Mouse (Mus musculus): Measurements from ENCODE around the gene Slc7a5. TPM values are rescaled to one million over a fixed set of nuclear protein-coding genes. Genes with fewer than 3 reads are reported as not detected.

The Slc7a5 gene
- polyA plus RNA-seq (2014; fragmentation: Nextera tagmentation; extraction: Ambion mirVana), result 18.7 and 18.8 TPM in 2 replicates

- ATAC-seq (ENCODE audit: insufficient number of reproducible peaks, insufficient read depth, low FRiP score, low read depth), result peak; percentile 88
- Histone ChIP-seq H3K4me2 (ENCODE audit: low read length) (peak within 1 kb of the TSS; percentile 100), H3K9me3 (ENCODE audit: control insufficient read depth, low read length) (no peaks in the 10 kb centered on the region), H3K4me1 (ENCODE audit: control insufficient read depth in 2 of 2, insufficient read depth in 2 of 2, low read length in 2 of 2) (peaks cover 11 to 26% of the 10 kb centered on the region in 2 experiments), H3K36me3 (ENCODE audit: control insufficient read depth, insufficient read depth, low read length) (no peaks in the 10 kb centered on the region), H3K4me3 (ENCODE audit: control insufficient read depth in 1 of 2, insufficient read depth in 1 of 2, low read depth in 1 of 2, low read length in 2 of 2) (peak within 1 kb of the TSS; percentile 69 to 83), H3K27me3 (ENCODE audit: control insufficient read depth, insufficient read depth, low read length) (no peaks in the 10 kb centered on the region; the same call in 1 of the 2 replicates), H3K9ac (ENCODE audit: low read length) (peak within 1 kb of the TSS; percentile 83), H3K27ac (replicated peaks in 1 of 2; ENCODE audit: control insufficient read depth in 1 of 2, insufficient read depth in 1 of 2, low read depth in 2 of 2, low read length in 2 of 2) (no peak within 1 kb of the TSS)
- under 1% methylated on average over 59 of the region's 61 CpGs for WGBS
These were observed at the start of gene Slc7a5 for GRCm38 (mm10) chr8:121907587-121908248. Gene Slc7a5, minus strand, starts transcription at chr8:121907694.

GRCm38 (mm10) chr8:121955825-121956500, 48.5 kb upstream of the Slc7a5 start:
- H3K4me3 ChIP-seq (ENCODE audit: control insufficient read depth in 1 of 2, insufficient read depth in 1 of 2, low read depth in 1 of 2, low read length in 2 of 2), result no peak overlapping the region
- H3K9ac ChIP-seq (ENCODE audit: low read length), result peak overlapping the region; percentile 2; the same call in 1 of the 2 replicates
- peaks cover 14 to 46% of the 10 kb centered on the region in 2 experiments for H3K4me1 ChIP-seq (ENCODE audit: control insufficient read depth in 2 of 2, insufficient read depth in 2 of 2, low read length in 2 of 2)
- peak overlapping the region in 1 of 2 experiments; percentile 29; a peak in 1 of 4 replicates for H3K27ac ChIP-seq (replicated peaks in 1 of 2; ENCODE audit: control insufficient read depth in 1 of 2, insufficient read depth in 1 of 2, low read depth in 2 of 2, low read length in 2 of 2)
- H3K4me2 ChIP-seq (ENCODE audit: low read length), result no peak overlapping the region
- peaks cover 32% of the 10 kb centered on the region for H3K36me3 ChIP-seq (ENCODE audit: control insufficient read depth, insufficient read depth, low read length)
- no peaks in the 10 kb centered on the region for H3K9me3 ChIP-seq (ENCODE audit: control insufficient read depth, low read length)
- ATAC-seq (ENCODE audit: insufficient number of reproducible peaks, insufficient read depth, low FRiP score, low read depth), result no peak
- no peaks in the 10 kb centered on the region for H3K27me3 ChIP-seq (ENCODE audit: control insufficient read depth, insufficient read depth, low read length)
- 40% methylated on average over 1 of the region's 1 CpGs for WGBS

- no peak for ATAC-seq (ENCODE audit: insufficient number of reproducible peaks, insufficient read depth, low FRiP score, low read depth)
These were observed 47.6 kb upstream of the Slc7a5 start for GRCm38 (mm10) chr8:121954981-121955555.

GRCm38 (mm10) chr8:121953821-121954545, 46.5 kb upstream of the Slc7a5 start:
- peaks cover 11 to 54% of the 10 kb centered on the region in 2 experiments for H3K4me1 ChIP-seq (ENCODE audit: control insufficient read depth in 2 of 2, insufficient read depth in 2 of 2, low read length in 2 of 2)
- WGBS, result 74% methylated on average over 3 of the region's 3 CpGs

More at GRCm38 (mm10) chr8:121954981-121955555, 47.6 kb upstream of the Slc7a5 start:
- no peaks in the 10 kb centered on the region for H3K27me3 ChIP-seq (ENCODE audit: control insufficient read depth, insufficient read depth, low read length)
- H3K9me3 ChIP-seq (ENCODE audit: control insufficient read depth, low read length), result no peaks in the 10 kb centered on the region
- H3K36me3 ChIP-seq (ENCODE audit: control insufficient read depth, insufficient read depth, low read length), result peaks cover 32% of the 10 kb centered on the region
- 81% methylated on average over 10 of the region's 10 CpGs for WGBS
- H3K4me2 ChIP-seq (ENCODE audit: low read length), result no peak overlapping the region
- H3K4me1 ChIP-seq (ENCODE audit: control insufficient read depth in 2 of 2, insufficient read depth in 2 of 2, low read length in 2 of 2), result peaks cover 14 to 46% of the 10 kb centered on the region in 2 experiments
- no peak overlapping the region for H3K27ac ChIP-seq (replicated peaks in 1 of 2; ENCODE audit: control insufficient read depth in 1 of 2, insufficient read depth in 1 of 2, low read depth in 2 of 2, low read length in 2 of 2)
- no peak overlapping the region for H3K9ac ChIP-seq (ENCODE audit: low read length)
- no peak overlapping the region for H3K4me3 ChIP-seq (ENCODE audit: control insufficient read depth in 1 of 2, insufficient read depth in 1 of 2, low read depth in 1 of 2, low read length in 2 of 2)

GRCm38 (mm10) chr8:121952800-121953199, 45.3 kb upstream of the Slc7a5 start:
- H3K4me3 ChIP-seq (ENCODE audit: control insufficient read depth in 1 of 2, insufficient read depth in 1 of 2, low read depth in 1 of 2, low read length in 2 of 2), result no peak overlapping the region
- H3K9me3 ChIP-seq (ENCODE audit: control insufficient read depth, low read length), result no peaks in the 10 kb centered on the region
- no peak for ATAC-seq (ENCODE audit: insufficient number of reproducible peaks, insufficient read depth, low FRiP score, low read depth)
- no peak overlapping the region for H3K9ac ChIP-seq (ENCODE audit: low read length)
- peaks cover 21 to 64% of the 10 kb centered on the region in 2 experiments for H3K4me1 ChIP-seq (ENCODE audit: control insufficient read depth in 2 of 2, insufficient read depth in 2 of 2, low read length in 2 of 2)
- H3K27ac ChIP-seq (replicated peaks in 1 of 2; ENCODE audit: control insufficient read depth in 1 of 2, insufficient read depth in 1 of 2, low read depth in 2 of 2, low read length in 2 of 2), result 0 out of 4 replicates have a peak overlapping the region, but pooled peaks of 1 of the 2 experiments have one; percentile 3
- H3K27me3 ChIP-seq (ENCODE audit: control insufficient read depth, insufficient read depth, low read length), result no peaks in the 10 kb centered on the region
- 93% methylated on average over 7 of the region's 7 CpGs for whole genome bisulfite sequencing
- peaks cover 32% of the 10 kb centered on the region for H3K36me3 ChIP-seq (ENCODE audit: control insufficient read depth, insufficient read depth, low read length)
- no peak overlapping the region for H3K4me2 ChIP-seq (ENCODE audit: low read length)

More at GRCm38 (mm10) chr8:121953821-121954545, 46.5 kb upstream of the Slc7a5 start:
- H3K4me3 ChIP-seq (ENCODE audit: control insufficient read depth in 1 of 2, insufficient read depth in 1 of 2, low read depth in 1 of 2, low read length in 2 of 2), result no peak overlapping the region
- ATAC-seq (ENCODE audit: insufficient number of reproducible peaks, insufficient read depth, low FRiP score, low read depth), result no peak
- H3K27me3 ChIP-seq (ENCODE audit: control insufficient read depth, insufficient read depth, low read length), result no peaks in the 10 kb centered on the region
- H3K9me3 ChIP-seq (ENCODE audit: control insufficient read depth, low read length), result no peaks in the 10 kb centered on the region
- no peak overlapping the region for H3K4me2 ChIP-seq (ENCODE audit: low read length)
- H3K36me3 ChIP-seq (ENCODE audit: control insufficient read depth, insufficient read depth, low read length), result peaks cover 32% of the 10 kb centered on the region
- no peak overlapping the region for H3K9ac ChIP-seq (ENCODE audit: low read length)
- no peak overlapping the region for H3K27ac ChIP-seq (replicated peaks in 1 of 2; ENCODE audit: control insufficient read depth in 1 of 2, insufficient read depth in 1 of 2, low read depth in 2 of 2, low read length in 2 of 2)

- H3K27me3 ChIP-seq (ENCODE audit: control insufficient read depth, insufficient read depth, low read length), result no peaks in the 10 kb centered on the region
- peak overlapping the region in 1 of 2 experiments; percentile 91; a peak in 1 of 4 replicates for H3K4me3 ChIP-seq (ENCODE audit: control insufficient read depth in 1 of 2, insufficient read depth in 1 of 2, low read depth in 1 of 2, low read length in 2 of 2)
- peak overlapping the region; percentile 94 for H3K4me2 ChIP-seq (ENCODE audit: low read length)
- peak overlapping the region; percentile 31; the same call in 1 of the 2 replicates for H3K9ac ChIP-seq (ENCODE audit: low read length)
- peaks cover 32% of the 10 kb centered on the region for H3K36me3 ChIP-seq (ENCODE audit: control insufficient read depth, insufficient read depth, low read length)
- no peaks in the 10 kb centered on the region for H3K9me3 ChIP-seq (ENCODE audit: control insufficient read depth, low read length)
- H3K4me1 ChIP-seq (ENCODE audit: control insufficient read depth in 2 of 2, insufficient read depth in 2 of 2, low read length in 2 of 2), result peaks cover 27 to 61% of the 10 kb centered on the region in 2 experiments
- ATAC-seq (ENCODE audit: insufficient number of reproducible peaks, insufficient read depth, low FRiP score, low read depth), result no peak
- no peak overlapping the region for H3K27ac ChIP-seq (replicated peaks in 1 of 2; ENCODE audit: control insufficient read depth in 1 of 2, insufficient read depth in 1 of 2, low read depth in 2 of 2, low read length in 2 of 2)
These were observed 44.6 kb upstream of the Slc7a5 start for GRCm38 (mm10) chr8:121952122-121952521.

GRCm38 (mm10) chr8:121951656-121952009, 44.1 kb upstream of the Slc7a5 start:
- H3K4me1 ChIP-seq (ENCODE audit: control insufficient read depth in 2 of 2, insufficient read depth in 2 of 2, low read length in 2 of 2), result peaks cover 26 to 59% of the 10 kb centered on the region in 2 experiments
- H3K36me3 ChIP-seq (ENCODE audit: control insufficient read depth, insufficient read depth, low read length), result peaks cover 32% of the 10 kb centered on the region
- no peaks in the 10 kb centered on the region for H3K27me3 ChIP-seq (ENCODE audit: control insufficient read depth, insufficient read depth, low read length)
- H3K9ac ChIP-seq (ENCODE audit: low read length), result peak overlapping the region; percentile 99
- no peaks in the 10 kb centered on the region for H3K9me3 ChIP-seq (ENCODE audit: control insufficient read depth, low read length)
- peak overlapping the region in 1 of 2 experiments; percentile 98; a peak in 1 of 4 replicates for H3K27ac ChIP-seq (replicated peaks in 1 of 2; ENCODE audit: control insufficient read depth in 1 of 2, insufficient read depth in 1 of 2, low read depth in 2 of 2, low read length in 2 of 2)
- peak overlapping the region; percentile 94 for H3K4me2 ChIP-seq (ENCODE audit: low read length)
- 24% methylated on average over 7 of the region's 7 CpGs for WGBS
- ATAC-seq (ENCODE audit: insufficient number of reproducible peaks, insufficient read depth, low FRiP score, low read depth), result no peak
- H3K4me3 ChIP-seq (ENCODE audit: control insufficient read depth in 1 of 2, insufficient read depth in 1 of 2, low read depth in 1 of 2, low read length in 2 of 2), result peak overlapping the region; percentile 91 to 92

Data from heart, embryonic 14.5 days (tissue).